In the genomic region with DNA sequence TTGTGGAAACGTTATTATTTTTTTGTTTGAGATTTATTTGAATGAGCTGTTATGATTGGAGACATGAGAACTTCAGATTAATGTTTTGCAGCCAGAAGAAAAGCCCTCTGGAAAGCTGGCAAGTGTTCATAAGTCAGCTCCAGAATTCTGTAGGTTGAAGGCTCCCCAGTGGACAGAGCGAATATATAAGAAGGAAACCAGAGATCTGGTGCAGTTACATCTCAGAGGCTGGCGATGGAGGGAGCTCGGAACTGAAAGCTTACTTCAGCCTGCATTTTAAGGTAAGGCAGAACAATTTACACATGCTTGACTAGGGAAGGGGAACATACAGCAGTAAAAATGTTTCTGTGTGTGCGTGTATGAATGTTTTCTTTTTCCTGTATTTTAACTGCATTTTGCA, we compare ENCODE assay signal across 11 mouse cellular contexts. TPM values are rescaled to one million over a fixed set of nuclear protein-coding genes. Genes with fewer than 3 reads are reported as not detected.
DNase-seq lines count a peak whose midpoint lies in the region; ATAC-seq and TF ChIP-seq lines count a peak whose summit lies in the region.
"Had no signal": no experiment of that assay in that cellular context is flagged by ENCODE, and none has a peak within 500 bp of the region (broad histone marks: within the 10 kb centered on the region; RNA-seq: fewer than 3 reads in every experiment).

A gene (plus strand): TSS at position 131 of the 400 bp plus-strand sequence.

- no peaks in the 10 kb centered on the region for H3K27me3 ChIP-seq in intestine, embryonic 15.5 days (replicated peaks)
- no peaks in the 10 kb centered on the region for H3K27me3 ChIP-seq in intestine, embryonic 16.5 days (replicated peaks; ENCODE audit: control insufficient read depth, insufficient read depth, low read length)
- H3K27me3 ChIP-seq in limb, embryonic 13.5 days = no peaks in the 10 kb centered on the region
- H3K27me3 ChIP-seq: forebrain, embryonic 13.5 days had no signal

- WGBS in intestine, embryonic 15.5 days = 53% methylated on average over 5 of the region's 5 CpGs
- WGBS in intestine, embryonic 16.5 days = 61% methylated on average over 5 of the region's 5 CpGs
- WGBS in limb, embryonic 13.5 days = 38% methylated on average over 5 of the region's 5 CpGs

- H3K4me3 ChIP-seq in intestine, embryonic 15.5 days (replicated peaks) = no peak within 1 kb of the TSS
- H3K4me3 ChIP-seq in intestine, embryonic 16.5 days (ENCODE audit: low read length) = no peak within 1 kb of the TSS
- peak within 1 kb of the TSS; percentile 38 for H3K4me3 ChIP-seq in limb, embryonic 13.5 days
- H3K4me3 ChIP-seq in layer of hippocampus, adult 2 months = no peak within 1 kb of the TSS
- H3K4me3 ChIP-seq: forebrain, embryonic 13.5 days; myocyte had no signal

- no peak for DNase-seq in adrenal gland, adult 2 months
- no peak for DNase-seq in adrenal gland, postnatal 25 days
- no peak for DNase-seq in urinary bladder, postnatal 36 days (ENCODE audit: low spot score in 2 of 2)
- DNase-seq in layer of hippocampus, adult 2 months (ENCODE audit: low spot score in 2 of 2) = no peak
- DNase-seq: thymus, postnatal 14 days had no signal

- H3K4me2 ChIP-seq in intestine, embryonic 15.5 days (replicated peaks) = no peak within 1 kb of the TSS
- H3K4me2 ChIP-seq in intestine, embryonic 16.5 days (ENCODE audit: low read depth, low read length) = no peak within 1 kb of the TSS
- H3K4me2 ChIP-seq in limb, embryonic 13.5 days (replicated peaks) = peak within 1 kb of the TSS; percentile 40
- H3K4me2 ChIP-seq: forebrain, embryonic 13.5 days had no signal

- no peak for TF ChIP-seq CTCF in layer of hippocampus, adult 2 months (conservative IDR thresholded peaks at IDR 0.05)

- H3K27ac ChIP-seq in intestine, embryonic 15.5 days = no peak within 1 kb of the TSS
- H3K27ac ChIP-seq in intestine, embryonic 16.5 days (ENCODE audit: low read length) = no peak within 1 kb of the TSS
- peak within 1 kb of the TSS; percentile 76 for H3K27ac ChIP-seq in limb, embryonic 13.5 days
- H3K27ac ChIP-seq in layer of hippocampus, adult 2 months = no peak within 1 kb of the TSS
- H3K27ac ChIP-seq: forebrain, embryonic 13.5 days had no signal

- no peaks in the 10 kb centered on the region for H3K9me3 ChIP-seq in intestine, embryonic 15.5 days
- no peaks in the 10 kb centered on the region for H3K9me3 ChIP-seq in intestine, embryonic 16.5 days (ENCODE audit: control insufficient read depth, low read length)
- no peaks in the 10 kb centered on the region for H3K9me3 ChIP-seq in limb, embryonic 13.5 days
- H3K9me3 ChIP-seq: forebrain, embryonic 13.5 days had no signal

- no peak within 1 kb of the TSS for H3K9ac ChIP-seq in intestine, embryonic 15.5 days
- no peak within 1 kb of the TSS for H3K9ac ChIP-seq in intestine, embryonic 16.5 days (ENCODE audit: low read depth, low read length)
- no peak within 1 kb of the TSS for H3K9ac ChIP-seq in limb, embryonic 13.5 days
- H3K9ac ChIP-seq: forebrain, embryonic 13.5 days had no signal

- H3K4me1 ChIP-seq in intestine, embryonic 15.5 days (replicated peaks) = no peaks in the 10 kb centered on the region
- H3K4me1 ChIP-seq in intestine, embryonic 16.5 days (ENCODE audit: control insufficient read depth, insufficient read depth, low read length) = no peaks in the 10 kb centered on the region
- peaks cover 3% of the 10 kb centered on the region; the same call in 1 of the 2 replicates for H3K4me1 ChIP-seq in limb, embryonic 13.5 days
- H3K4me1 ChIP-seq: forebrain, embryonic 13.5 days had no signal

- no peak for ATAC-seq in intestine, embryonic 15.5 days
- no peak for ATAC-seq in intestine, embryonic 16.5 days
- ATAC-seq in limb, embryonic 13.5 days (ENCODE audit: low FRiP score, low read depth) = peak; percentile 67; the same call in 1 of the 2 replicates
- ATAC-seq: forebrain, embryonic 13.5 days had no signal

- H3K36me3 ChIP-seq in intestine, embryonic 15.5 days = no peaks in the 10 kb centered on the region
- H3K36me3 ChIP-seq in intestine, embryonic 16.5 days (ENCODE audit: control insufficient read depth, insufficient read depth, low read length) = no peaks in the 10 kb centered on the region
- H3K36me3 ChIP-seq in limb, embryonic 13.5 days = no peaks in the 10 kb centered on the region

RNA-seq across cellular contexts. Expression of the gene that starts here (rescaled TPM):
- 11.3 and 16.4 TPM in 2 replicates for polyA plus RNA-seq in intestine, embryonic 15.5 days (2015; fragmentation: Nextera tagmentation; extraction: Ambion mirVana)
- 9.6 and 9.8 TPM in 2 replicates for polyA plus RNA-seq in intestine, embryonic 16.5 days (2015; fragmentation: Nextera tagmentation; extraction: Ambion mirVana)
- 10 to 100 TPM; 21.6 to 84.8 TPM for total RNA-seq in adrenal gland, adult 2 months (2021)
- 1.4 and 1.5 TPM in 2 replicates for polyA plus RNA-seq in adrenal gland, adult 2 months (2012; rRNA removed)
- 14.1 and 37.9 TPM in 2 replicates for total RNA-seq in adrenal gland, postnatal 25 days (2021)
- polyA plus RNA-seq in limb, embryonic 13.5 days (2015; fragmentation: Nextera tagmentation; extraction: Ambion mirVana) = 140 and 146 TPM in 2 replicates
- under 1 TPM; 0.54 to 0.64 TPM for total RNA-seq in layer of hippocampus, adult 2 months (2021)
- total RNA-seq: liver, adult 2 months had no signal
- polyA plus RNA-seq: liver, adult 2 months; myocyte had no signal
